In genomic region chr11:73283369-73283768, GRCm38 (mm10) we compare ENCODE assay signal across 13 mouse cellular contexts. TPM values are rescaled to one million over a fixed set of nuclear protein-coding genes. Genes with fewer than 3 reads are reported as not detected.
DNase-seq lines count a peak whose midpoint lies in the region; ATAC-seq lines count a peak whose summit lies in the region.
"Had no signal": no experiment of that assay in that cellular context is flagged by ENCODE, and none has a peak within 500 bp of the region (broad histone marks: within the 10 kb centered on the region; RNA-seq: fewer than 3 reads in every experiment).

No protein-coding gene starts in this region.

- no peaks in the 10 kb centered on the region for H3K9me3 ChIP-seq in heart, embryonic 11.5 days (replicated peaks; ENCODE audit: control insufficient read depth, low read length)
- H3K9me3 ChIP-seq in embryonic facial prominence, embryonic 10.5 days: no peaks in the 10 kb centered on the region
- no peaks in the 10 kb centered on the region for H3K9me3 ChIP-seq in lung, embryonic 16.5 days (ENCODE audit: control insufficient read depth, low read length)

- H3K4me1 ChIP-seq in heart, embryonic 11.5 days (ENCODE audit: control insufficient read depth, insufficient read depth, low read length): 0 out of 2 replicates have a peak, but pooled peaks cover 2% of the 10 kb centered on the region
- H3K4me1 ChIP-seq in embryonic facial prominence, embryonic 10.5 days: peaks cover 33% of the 10 kb centered on the region
- peaks cover 10% of the 10 kb centered on the region for H3K4me1 ChIP-seq in lung, embryonic 16.5 days (replicated peaks; ENCODE audit: control insufficient read depth, insufficient read depth, low read length)

- no peaks in the 10 kb centered on the region for H3K36me3 ChIP-seq in heart, embryonic 11.5 days (ENCODE audit: control insufficient read depth, insufficient read depth, low read length)
- no peaks in the 10 kb centered on the region for H3K36me3 ChIP-seq in embryonic facial prominence, embryonic 10.5 days (replicated peaks)
- no peaks in the 10 kb centered on the region for H3K36me3 ChIP-seq in lung, embryonic 16.5 days (ENCODE audit: control insufficient read depth, insufficient read depth, low read length)

- ATAC-seq in heart, embryonic 11.5 days (replicated peaks; ENCODE audit: insufficient number of reproducible peaks, low FRiP score, low TSS enrichment): no peak
- peak; percentile 84 for ATAC-seq in lung, embryonic 16.5 days (ENCODE audit: low read depth)

- H3K27ac ChIP-seq in heart, embryonic 11.5 days (ENCODE audit: low read depth, low read length): no peak overlapping the region
- H3K27ac ChIP-seq in embryonic facial prominence, embryonic 10.5 days (replicated peaks): peak overlapping the region; percentile 26; the same call in 1 of the 2 replicates
- H3K27ac ChIP-seq in lung, embryonic 16.5 days (ENCODE audit: low read length): peak overlapping the region; percentile 47; the same call in 1 of the 2 replicates

- WGBS in heart, embryonic 11.5 days (ENCODE audit: insufficient replicate concordance): 37% methylated on average over 9 of the region's 9 CpGs
- WGBS in embryonic facial prominence, embryonic 10.5 days: 70% methylated on average over 9 of the region's 9 CpGs
- WGBS in lung, embryonic 16.5 days: 41% methylated on average over 9 of the region's 9 CpGs

- H3K9ac ChIP-seq in heart, embryonic 11.5 days (ENCODE audit: low read depth, low read length): no peak overlapping the region
- H3K9ac ChIP-seq in lung, embryonic 16.5 days (ENCODE audit: low read length): no peak overlapping the region

- no peak overlapping the region for H3K4me2 ChIP-seq in heart, embryonic 11.5 days
- no peak overlapping the region for H3K4me2 ChIP-seq in lung, embryonic 16.5 days (ENCODE audit: low read depth, low read length)
- H3K4me2 ChIP-seq: midbrain, embryonic 11.5 days had no signal

- no peak overlapping the region for H3K4me3 ChIP-seq in heart, embryonic 11.5 days (ENCODE audit: low read depth, low read length)
- H3K4me3 ChIP-seq in embryonic facial prominence, embryonic 10.5 days: no peak overlapping the region
- no peak overlapping the region for H3K4me3 ChIP-seq in lung, embryonic 16.5 days (ENCODE audit: low read length)

- DNase-seq in heart, adult 11 months: peak; percentile 97
- DNase-seq in embryonic facial prominence, embryonic 10.5 days (ENCODE audit: low spot score): no peak
- DNase-seq in kidney, adult 8-10 months: peak; percentile 13 to 17
- no peak for DNase-seq in urinary bladder, adult 18-20 months (ENCODE audit: low spot score in 2 of 2)
- no peak for DNase-seq in testis, postnatal 10 days (ENCODE audit: low spot score)
- no peak for DNase-seq in urinary bladder, postnatal 25 days (ENCODE audit: low spot score)
- DNase-seq: adrenal gland, adult 2 months; gastrocnemius, postnatal 25 days had no signal

- no peaks in the 10 kb centered on the region for H3K27me3 ChIP-seq in heart, embryonic 11.5 days (ENCODE audit: control insufficient read depth, insufficient read depth, low read length)
- H3K27me3 ChIP-seq in embryonic facial prominence, embryonic 10.5 days (replicated peaks; ENCODE audit: low read depth, poor library complexity, severe bottlenecking): no peaks in the 10 kb centered on the region
- no peaks in the 10 kb centered on the region for H3K27me3 ChIP-seq in lung, embryonic 16.5 days (ENCODE audit: control insufficient read depth, insufficient read depth, low read depth, low read length)

RNA-seq across cellular contexts. Expression of gene Trpv3, which starts 16.2 kb away (rescaled TPM):
- polyA plus RNA-seq in heart, embryonic 11.5 days (2014; fragmentation: Nextera tagmentation; extraction: Ambion mirVana): 0.03 TPM in 2 replicates
- polyA plus RNA-seq in embryonic facial prominence, embryonic 10.5 days (2016; fragmentation: Nextera tagmentation; extraction: Ambion mirVana): 0.04 TPM in 1 of 2 replicates, not detected in the other
- polyA plus RNA-seq in lung, embryonic 16.5 days (2015; fragmentation: Nextera tagmentation; extraction: Ambion mirVana): 0.13 and 0.14 TPM in 2 replicates

RNA-seq across cellular contexts. Expression of gene Aspa, which starts 46.0 kb away (rescaled TPM):
- polyA plus RNA-seq in heart, embryonic 11.5 days (2014; fragmentation: Nextera tagmentation; extraction: Ambion mirVana): 0.19 TPM in 1 of 2 replicates, not detected in the other
- polyA plus RNA-seq in embryonic facial prominence, embryonic 10.5 days (2016; fragmentation: Nextera tagmentation; extraction: Ambion mirVana): 0.10 and 0.39 TPM in 2 replicates
- 1.4 and 1.8 TPM in 2 replicates for polyA plus RNA-seq in lung, embryonic 16.5 days (2015; fragmentation: Nextera tagmentation; extraction: Ambion mirVana)
- polyA plus RNA-seq: midbrain, embryonic 11.5 days had no signal

RNA-seq across cellular contexts. Expression of gene Gm49340, which starts 46.2 kb away (rescaled TPM):
- not detected in 2 replicates for polyA plus RNA-seq in heart, embryonic 11.5 days (2014; fragmentation: Nextera tagmentation; extraction: Ambion mirVana)
- not detected in 2 replicates for polyA plus RNA-seq in embryonic facial prominence, embryonic 10.5 days (2016; fragmentation: Nextera tagmentation; extraction: Ambion mirVana)
- not detected in 2 replicates for polyA plus RNA-seq in lung, embryonic 16.5 days (2015; fragmentation: Nextera tagmentation; extraction: Ambion mirVana)
- polyA plus RNA-seq: adrenal gland, adult 2 months; midbrain, embryonic 11.5 days; spleen, adult 2 months had no signal

RNA-seq across cellular contexts. Expression of gene Spata22, which starts 46.2 kb away (rescaled TPM):
- not detected in 2 replicates for polyA plus RNA-seq in heart, embryonic 11.5 days (2014; fragmentation: Nextera tagmentation; extraction: Ambion mirVana)
- not detected in 2 replicates for polyA plus RNA-seq in embryonic facial prominence, embryonic 10.5 days (2016; fragmentation: Nextera tagmentation; extraction: Ambion mirVana)
- polyA plus RNA-seq in lung, embryonic 16.5 days (2015; fragmentation: Nextera tagmentation; extraction: Ambion mirVana): 0.21 TPM in 1 of 2 replicates, not detected in the other
- polyA plus RNA-seq: adrenal gland, adult 2 months; large intestine, adult 2 months; midbrain, embryonic 11.5 days; spleen, adult 2 months had no signal

RNA-seq across cellular contexts. Expression of gene Trpv1, which starts 49.3 kb away (rescaled TPM):
- 0.16 TPM in 1 of 2 replicates, not detected in the other for polyA plus RNA-seq in heart, embryonic 11.5 days (2014; fragmentation: Nextera tagmentation; extraction: Ambion mirVana)
- 0.10 TPM in 1 of 2 replicates, not detected in the other for polyA plus RNA-seq in embryonic facial prominence, embryonic 10.5 days (2016; fragmentation: Nextera tagmentation; extraction: Ambion mirVana)
- polyA plus RNA-seq in lung, embryonic 16.5 days (2015; fragmentation: Nextera tagmentation; extraction: Ambion mirVana): 0.05 TPM in 1 of 2 replicates, not detected in the other
- polyA plus RNA-seq: midbrain, embryonic 11.5 days; spleen, adult 2 months had no signal

Comparison
In these comparisons a context has a peak if more than half of its experiments do, and no peak if none do; other contexts are left out.
1. DNase-seq: peak in heart, adult 11 months (single experiment) and kidney, adult 8-10 months (2 of 2); none in embryonic facial prominence, embryonic 10.5 days (single experiment), urinary bladder, adult 18-20 months (0 of 2), testis, postnatal 10 days (single experiment) and urinary bladder, postnatal 25 days (single experiment).